Mouse (Mus musculus): ENCODE results near the gene Thumpd2. TPM values are rescaled to one million over a fixed set of nuclear protein-coding genes. Genes with fewer than 3 reads are reported as not detected.

Thumpd2 gene
- total and polyA plus RNA-seq, 2 experiments from 2014 or later = 4.9 to 6.2 TPM

DNA sequence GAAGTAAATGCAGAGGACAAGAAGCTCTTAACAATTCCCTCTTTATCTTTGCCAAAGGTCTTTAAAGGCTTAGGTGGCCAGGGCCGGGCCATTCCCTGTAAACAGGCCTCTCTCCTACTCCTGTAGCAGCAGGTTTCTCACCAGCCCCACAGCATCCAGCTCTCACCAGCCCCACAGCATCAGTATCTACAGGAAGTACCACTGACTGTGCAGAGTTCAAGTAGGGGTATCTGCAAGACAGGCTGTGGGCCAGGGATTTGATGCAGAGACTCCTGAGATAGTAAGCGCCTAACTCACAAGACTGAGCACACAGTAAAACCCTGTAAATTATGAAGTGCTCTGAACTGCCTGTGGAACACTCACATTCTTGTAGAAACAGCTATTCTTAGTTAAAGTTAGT, 31.9 kb downstream of the Thumpd2 start:
- no peak overlapping the region for H3K9ac ChIP-seq
- H3K36me3 ChIP-seq (ENCODE audit: insufficient read depth) = peaks cover 20% of the 10 kb centered on the region
- ATAC-seq = no peak
- H3K4me2 ChIP-seq (ENCODE audit: low read depth) = no peak overlapping the region
- no peaks in the 10 kb centered on the region for H3K4me1 ChIP-seq (ENCODE audit: insufficient read depth)
- no peak overlapping the region for H3K27ac ChIP-seq (ENCODE audit: low read depth, low read length)
- no peak for DNase-seq
- no peaks in the 10 kb centered on the region for H3K27me3 ChIP-seq (ENCODE audit: insufficient read depth, low read length)
- H3K9me3 ChIP-seq (ENCODE audit: low read length) = no peaks in the 10 kb centered on the region
- TF ChIP-seq CTCF (IDR thresholded peaks at IDR 0.05; ENCODE audit: low read depth) = no peak
- WGBS = 77% methylated on average over 2 of the region's 2 CpGs
- no peak overlapping the region for H3K4me3 ChIP-seq (ENCODE audit: low read depth, low read length)

DNA sequence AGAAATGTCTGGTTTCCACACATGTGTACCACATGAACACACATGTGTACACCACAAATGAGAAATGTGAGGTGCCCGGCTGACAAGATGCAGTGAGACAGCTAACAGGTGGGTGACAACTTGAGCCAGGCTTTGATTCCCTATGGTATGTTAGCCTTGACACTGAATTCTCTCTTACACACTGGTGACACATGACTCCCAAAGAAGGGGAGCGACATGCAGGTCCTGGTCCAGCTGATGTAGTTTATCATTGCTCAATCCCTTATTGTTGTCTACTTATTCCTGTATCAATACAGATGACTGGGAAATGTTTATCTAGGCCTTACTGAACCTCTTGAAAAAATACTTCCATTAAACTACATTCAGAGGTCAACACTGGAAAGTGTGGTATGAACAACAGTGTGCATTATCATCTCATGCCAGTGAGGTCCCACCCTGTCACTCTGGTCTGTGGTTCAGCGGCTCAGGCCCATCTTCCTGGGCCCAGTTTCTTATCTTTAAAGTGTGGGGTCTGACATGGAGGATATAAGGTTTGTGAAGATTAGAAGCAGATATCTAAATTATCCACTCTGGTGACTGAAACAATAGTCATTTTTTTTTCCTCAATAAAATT, 32.9 kb downstream of the Thumpd2 start:
- H3K9ac ChIP-seq = no peak overlapping the region
- WGBS = 100% methylated on average over 3 of the region's 3 CpGs
- no peaks in the 10 kb centered on the region for H3K27me3 ChIP-seq (ENCODE audit: insufficient read depth, low read length)
- H3K36me3 ChIP-seq (ENCODE audit: insufficient read depth) = peaks cover 17% of the 10 kb centered on the region
- no peaks in the 10 kb centered on the region for H3K4me1 ChIP-seq (ENCODE audit: insufficient read depth)
- DNase-seq (no peak), ATAC-seq (no peak)
- H3K9me3 ChIP-seq (ENCODE audit: low read length) = no peaks in the 10 kb centered on the region
- H3K4me3 ChIP-seq (ENCODE audit: low read depth, low read length) = no peak overlapping the region
- no peak for TF ChIP-seq CTCF (IDR thresholded peaks at IDR 0.05; ENCODE audit: low read depth)
- H3K4me2 ChIP-seq (ENCODE audit: low read depth) = no peak overlapping the region
- H3K27ac ChIP-seq (ENCODE audit: low read depth, low read length) = no peak overlapping the region

DNA sequence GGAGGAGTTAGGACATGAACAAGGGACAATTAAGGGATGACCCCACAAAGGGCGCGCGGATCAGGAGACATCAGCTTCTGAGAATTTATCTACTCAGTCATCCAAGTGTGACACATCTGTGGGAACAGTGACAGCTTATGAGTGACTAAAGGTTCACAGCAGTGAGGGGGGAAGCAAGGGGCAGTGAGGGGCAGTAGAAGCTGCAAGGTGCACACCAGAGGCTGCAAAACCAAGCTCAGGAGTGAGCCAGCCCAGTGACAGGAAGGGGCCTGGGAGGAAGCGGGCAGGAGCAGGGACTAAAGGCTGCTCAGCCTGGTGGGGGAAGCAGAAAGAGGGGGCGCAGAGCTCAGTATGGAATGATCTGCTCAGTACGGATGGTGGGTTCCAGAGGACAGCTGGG, 37.6 kb downstream of the Thumpd2 start:
- DNase-seq = no peak
- H3K9me3 ChIP-seq (ENCODE audit: low read length) = no peaks in the 10 kb centered on the region
- H3K4me2 ChIP-seq (ENCODE audit: low read depth) = no peak overlapping the region
- H3K36me3 ChIP-seq (ENCODE audit: insufficient read depth) = peaks cover 24% of the 10 kb centered on the region
- H3K27ac ChIP-seq (ENCODE audit: low read depth, low read length) = no peak overlapping the region
- TF ChIP-seq CTCF (IDR thresholded peaks at IDR 0.05; ENCODE audit: low read depth) = no peak
- no peak for ATAC-seq
- no peak overlapping the region for H3K4me3 ChIP-seq (ENCODE audit: low read depth, low read length)
- H3K27me3 ChIP-seq (ENCODE audit: insufficient read depth, low read length) = no peaks in the 10 kb centered on the region
- no peaks in the 10 kb centered on the region for H3K4me1 ChIP-seq (ENCODE audit: insufficient read depth)
- H3K9ac ChIP-seq = no peak overlapping the region
- 91% methylated on average over 6 of the region's 6 CpGs for WGBS

DNA sequence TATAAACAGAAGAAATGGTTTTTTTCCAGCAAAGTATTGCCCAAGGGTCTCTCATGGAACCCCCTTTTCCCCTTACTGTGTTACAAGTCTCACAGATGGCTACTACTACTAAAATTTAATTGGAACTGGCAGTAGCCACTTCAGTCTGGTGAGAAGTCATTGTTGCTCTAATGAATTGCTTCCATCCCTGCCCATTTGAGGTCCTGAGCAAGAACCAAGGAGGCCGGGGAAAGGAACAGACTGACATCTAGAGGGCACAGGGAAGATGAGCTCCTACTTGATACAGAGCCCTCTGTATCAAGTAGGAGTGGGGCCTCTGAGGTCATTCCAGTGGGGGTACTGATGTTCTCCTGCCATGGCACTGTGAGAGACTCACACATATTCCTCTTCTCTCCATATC, 47.8 kb downstream of the Thumpd2 start:
- WGBS = 47% methylated on average over 1 of the region's 1 CpGs
- Histone ChIP-seq H3K4me2 (ENCODE audit: low read depth) (no peak overlapping the region), H3K9me3 (ENCODE audit: low read length) (no peaks in the 10 kb centered on the region), H3K9ac (no peak overlapping the region), H3K4me1 (ENCODE audit: insufficient read depth) (no peaks in the 10 kb centered on the region), H3K27ac (ENCODE audit: low read depth, low read length) (no peak overlapping the region), H3K36me3 (ENCODE audit: insufficient read depth) (no peaks in the 10 kb centered on the region), H3K4me3 (ENCODE audit: low read depth, low read length) (no peak overlapping the region), H3K27me3 (ENCODE audit: insufficient read depth, low read length) (no peaks in the 10 kb centered on the region)
- DNase-seq (peak; percentile 52), ATAC-seq (peak; percentile 61)
- TF ChIP-seq CTCF (IDR thresholded peaks at IDR 0.05; ENCODE audit: low read depth) = peak; percentile 55

DNA sequence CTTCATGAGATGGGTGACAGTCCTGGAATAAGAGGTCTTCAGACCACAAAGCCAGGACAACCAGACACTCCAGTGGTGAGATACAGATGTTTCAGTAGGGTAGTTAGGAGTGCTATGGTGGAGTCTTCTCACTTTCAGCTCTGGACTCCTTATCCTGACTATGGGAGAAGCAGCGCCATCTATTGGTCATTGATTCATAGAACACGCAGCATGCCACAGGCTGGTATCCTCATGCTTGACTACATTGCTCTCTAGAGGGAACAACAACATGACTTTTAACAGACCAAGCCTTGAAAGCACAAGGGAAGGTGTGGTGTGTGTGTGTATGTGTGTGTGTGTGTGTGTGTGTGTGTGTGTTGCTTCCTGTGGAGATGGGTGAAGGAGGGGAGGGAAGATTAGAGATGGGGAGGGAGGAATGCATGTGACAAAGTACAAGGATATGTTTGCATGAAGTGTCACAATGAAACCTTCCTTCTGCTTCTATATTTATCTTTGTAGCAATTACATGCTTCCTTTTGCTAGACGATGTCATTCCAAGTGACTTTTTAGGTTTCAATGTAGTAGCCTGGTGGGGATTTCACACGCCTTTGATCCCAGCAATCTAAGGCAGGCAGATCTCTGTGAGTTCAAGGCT, 49.0 kb downstream of the Thumpd2 start:
- 52% methylated on average over 4 of the region's 4 CpGs for WGBS
- Histone ChIP-seq H3K4me3 (ENCODE audit: low read depth, low read length) (no peak overlapping the region), H3K9me3 (ENCODE audit: low read length) (no peaks in the 10 kb centered on the region), H3K36me3 (ENCODE audit: insufficient read depth) (no peaks in the 10 kb centered on the region), H3K4me2 (ENCODE audit: low read depth) (no peak overlapping the region), H3K27me3 (ENCODE audit: insufficient read depth, low read length) (no peaks in the 10 kb centered on the region), H3K27ac (ENCODE audit: low read depth, low read length) (no peak overlapping the region), H3K9ac (no peak overlapping the region), H3K4me1 (ENCODE audit: insufficient read depth) (peaks cover 5% of the 10 kb centered on the region)
- peak; percentile 58 for ATAC-seq
- peak; percentile 81 for DNase-seq
- peak; percentile 80 for TF ChIP-seq CTCF (IDR thresholded peaks at IDR 0.05; ENCODE audit: low read depth)

DNA sequence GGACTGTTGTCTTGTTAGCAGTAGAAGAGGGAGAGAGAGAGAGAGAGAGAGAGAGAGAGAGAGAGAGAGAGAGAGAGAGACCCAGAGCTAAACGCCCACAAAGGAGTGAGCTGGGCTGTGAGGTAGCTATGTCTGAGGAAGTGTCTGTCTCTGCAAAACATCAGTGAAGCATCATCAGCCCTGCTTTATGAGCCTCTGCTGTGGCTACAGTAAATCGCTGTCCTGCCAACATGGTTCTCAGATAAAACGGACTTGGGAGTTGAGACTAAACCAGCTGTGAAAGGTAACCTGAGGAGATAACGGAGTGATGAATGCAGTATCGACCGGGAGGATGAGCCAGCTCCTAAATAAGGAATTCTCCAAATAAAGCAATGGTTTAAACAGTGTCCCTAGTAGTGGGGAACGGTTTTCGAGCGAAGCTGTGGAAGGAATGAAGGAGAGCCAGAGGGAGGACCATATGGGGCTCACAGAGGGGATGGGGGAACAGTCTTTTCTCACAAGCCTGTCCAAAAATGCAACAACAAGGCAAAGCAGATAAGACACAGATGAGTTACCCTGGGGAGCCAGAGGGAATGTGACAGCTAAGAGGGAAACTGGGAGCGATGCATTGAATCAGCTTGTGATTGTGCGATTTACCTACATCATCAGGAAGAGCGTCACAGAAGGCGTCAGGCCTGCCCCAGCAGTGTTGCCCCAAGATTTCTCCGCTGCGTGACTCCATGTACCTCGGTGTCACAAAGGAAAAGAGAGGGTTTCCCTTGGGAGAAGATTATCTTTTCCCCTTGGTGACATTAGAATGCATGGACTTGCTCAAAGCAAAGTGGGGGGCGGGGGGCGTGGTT, 53.8 kb downstream of the Thumpd2 start:
- H3K27ac ChIP-seq (ENCODE audit: low read depth, low read length) = peak overlapping the region; percentile 66
- no peaks in the 10 kb centered on the region for H3K27me3 ChIP-seq (ENCODE audit: insufficient read depth, low read length)
- peaks cover 6% of the 10 kb centered on the region for H3K4me1 ChIP-seq (ENCODE audit: insufficient read depth)
- H3K4me3 ChIP-seq (ENCODE audit: low read depth, low read length) = no peak overlapping the region
- no peak overlapping the region for H3K9ac ChIP-seq
- 56% methylated on average over 18 of the region's 18 CpGs for WGBS
- ATAC-seq = peak; percentile 75
- no peak for TF ChIP-seq CTCF (IDR thresholded peaks at IDR 0.05; ENCODE audit: low read depth)
- no peak overlapping the region for H3K4me2 ChIP-seq (ENCODE audit: low read depth)
- H3K36me3 ChIP-seq (ENCODE audit: insufficient read depth) = no peaks in the 10 kb centered on the region
- DNase-seq = peak; percentile 69
- H3K9me3 ChIP-seq (ENCODE audit: low read length) = no peaks in the 10 kb centered on the region

DNA sequence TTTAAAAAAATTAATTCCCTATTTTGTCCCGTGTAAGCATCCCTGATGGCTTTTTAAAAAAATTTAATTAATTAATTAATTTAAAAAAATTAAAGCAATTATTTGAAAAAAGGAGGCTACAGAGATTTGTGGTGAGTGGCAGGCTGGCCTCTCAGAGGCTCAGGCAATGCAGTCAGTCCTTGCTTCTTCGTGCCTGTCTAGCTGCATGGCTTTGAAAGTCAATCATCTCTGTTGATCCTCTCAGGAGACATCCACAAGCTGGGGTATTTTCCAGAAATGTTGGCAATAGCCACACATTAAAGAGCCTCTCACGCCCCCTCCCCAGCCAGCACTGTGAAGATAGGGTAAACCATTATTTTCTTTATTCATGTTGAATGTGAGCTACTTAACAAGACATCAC, 54.7 kb downstream of the Thumpd2 start:
- no peak for TF ChIP-seq CTCF (IDR thresholded peaks at IDR 0.05; ENCODE audit: low read depth)
- H3K9me3 ChIP-seq (ENCODE audit: low read length) = no peaks in the 10 kb centered on the region
- 47% methylated on average over 3 of the region's 3 CpGs for WGBS
- no peak overlapping the region for H3K27ac ChIP-seq (ENCODE audit: low read depth, low read length)
- H3K9ac ChIP-seq = no peak overlapping the region
- H3K4me3 ChIP-seq (ENCODE audit: low read depth, low read length) = no peak overlapping the region
- peaks cover 6% of the 10 kb centered on the region for H3K4me1 ChIP-seq (ENCODE audit: insufficient read depth)
- DNase-seq (no peak), ATAC-seq (peak; percentile 36; the same call in 1 of the 2 replicates)
- H3K4me2 ChIP-seq (ENCODE audit: low read depth) = no peak overlapping the region
- no peaks in the 10 kb centered on the region for H3K27me3 ChIP-seq (ENCODE audit: insufficient read depth, low read length)
- H3K36me3 ChIP-seq (ENCODE audit: insufficient read depth) = no peaks in the 10 kb centered on the region

All from forebrain, postnatal 0 days (tissue).